Mouse (Mus musculus) liver, embryonic 14.5 days (tissue): ENCODE data around the gene Icam4.

ENCODE experiments used
- CTCF ChIP-seq: IDR thresholded peaks from 2 replicates; pipeline ENCODE4 v1.5.1; 2016; ENCODE audit warnings: antibody characterized with exemption, low read depth, control low read depth
- EP300 ChIP-seq: IDR thresholded peaks from 2 replicates; pipeline ENCODE4 v1.6.1; 2016; ENCODE audit warnings: antibody characterized with exemption, low read depth

DNA sequence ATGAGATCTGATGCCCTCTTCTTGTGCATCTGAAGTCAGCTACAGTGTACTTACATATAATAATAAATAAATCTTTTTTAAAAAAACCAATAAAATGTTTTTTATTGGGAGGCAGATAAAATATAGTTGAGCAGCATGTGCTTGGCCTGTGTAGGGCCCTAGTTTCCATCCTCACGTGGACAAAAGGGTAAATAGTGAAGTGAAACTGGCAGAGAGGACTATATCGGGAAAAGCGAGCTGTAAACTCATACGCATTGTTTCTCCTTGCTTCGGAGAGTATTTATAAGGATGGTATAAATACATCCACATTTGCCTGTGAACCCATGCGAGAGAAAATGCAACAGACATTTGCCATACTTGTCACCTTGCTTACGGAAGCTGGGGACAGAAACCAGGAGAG lies 49.4 kb upstream of the Icam4 start:
- no peak for TF ChIP-seq EP300
- TF ChIP-seq CTCF = no peak
